Comparison of ENCODE assay signal across 29 mouse cellular contexts in genomic region chr19:36680322-36680721, GRCm38 (mm10). TPM values are rescaled to one million over a fixed set of nuclear protein-coding genes. Genes with fewer than 3 reads are reported as not detected.
DNase-seq lines count a peak whose midpoint lies in the region; ATAC-seq lines count a peak whose summit lies in the region.
"Had no signal": no experiment of that assay in that cellular context is flagged by ENCODE, and none has a peak within 500 bp of the region (broad histone marks: within the 10 kb centered on the region; RNA-seq: fewer than 3 reads in every experiment).

No protein-coding gene starts in this region.

- no peak for DNase-seq in heart, embryonic 10.5 days (ENCODE audit: low spot score)
- DNase-seq in heart, adult 9 months (ENCODE audit: low spot score in 2 of 2): no peak
- DNase-seq in heart, adult 18-20 months: no peak
- peak; percentile 44 for DNase-seq in 3T3-L1 (ENCODE audit: low read depth, low spot score)
- DNase-seq in brain, adult 2 months (ENCODE audit: low read depth, low spot score): peak; percentile 71
- no peak for DNase-seq in adrenal gland, adult 2 months
- DNase-seq: adrenal gland, adult 8-10 months; cerebellum, adult 9-10 months; cerebellum, postnatal 36 days; kidney, adult 9 months; kidney, postnatal 10 days; liver, embryonic 13.5 days; lung, adult 2 months; right cerebral cortex, postnatal 4 days; thymus, adult 18-20 months; thymus, postnatal 25 days had no signal

- peak overlapping the region; percentile 83; the same call in 1 of the 2 replicates for H3K27ac ChIP-seq in heart, embryonic 10.5 days
- H3K27ac ChIP-seq in heart, embryonic 16.5 days (ENCODE audit: low read length): peak overlapping the region; percentile 75
- H3K27ac ChIP-seq: forebrain, embryonic 13.5 days; hindbrain, postnatal 0 days; limb, embryonic 10.5 days; liver, embryonic 13.5 days; midbrain, embryonic 12.5 days; stomach, postnatal 0 days had no signal

- H3K36me3 ChIP-seq in heart, embryonic 10.5 days: no peaks in the 10 kb centered on the region
- no peaks in the 10 kb centered on the region for H3K36me3 ChIP-seq in heart, embryonic 16.5 days (ENCODE audit: control insufficient read depth, insufficient read depth)
- H3K36me3 ChIP-seq: hindbrain, embryonic 12.5 days; limb, embryonic 10.5 days; limb, embryonic 15.5 days; liver, embryonic 13.5 days; midbrain, embryonic 12.5 days; neural tube, embryonic 13.5 days had no signal

- H3K4me1 ChIP-seq in heart, embryonic 10.5 days: peaks cover 64% of the 10 kb centered on the region
- peaks cover 50% of the 10 kb centered on the region for H3K4me1 ChIP-seq in heart, embryonic 16.5 days (ENCODE audit: control insufficient read depth, insufficient read depth, low read length)

- WGBS in heart, embryonic 10.5 days: 37% methylated on average over 2 of the region's 2 CpGs
- 27% methylated on average over 2 of the region's 2 CpGs for WGBS in heart, embryonic 16.5 days

- no peaks in the 10 kb centered on the region for H3K9me3 ChIP-seq in heart, embryonic 10.5 days
- no peaks in the 10 kb centered on the region for H3K9me3 ChIP-seq in heart, embryonic 16.5 days (replicated peaks; ENCODE audit: control insufficient read depth, low read length)
- H3K9me3 ChIP-seq: forebrain, embryonic 13.5 days; hindbrain, embryonic 12.5 days; limb, embryonic 10.5 days; limb, embryonic 15.5 days; liver, embryonic 13.5 days; midbrain, embryonic 12.5 days; neural tube, embryonic 13.5 days had no signal

- H3K27me3 ChIP-seq in heart, embryonic 10.5 days (ENCODE audit: insufficient read depth, poor library complexity, severe bottlenecking): no peaks in the 10 kb centered on the region
- no peaks in the 10 kb centered on the region for H3K27me3 ChIP-seq in heart, embryonic 16.5 days (ENCODE audit: control insufficient read depth, insufficient read depth, low read length)
- H3K27me3 ChIP-seq: CH12.LX; forebrain, embryonic 13.5 days; hindbrain, embryonic 12.5 days; limb, embryonic 15.5 days; liver, embryonic 13.5 days; midbrain, embryonic 12.5 days; neural tube, embryonic 13.5 days had no signal

- no peak overlapping the region for H3K4me3 ChIP-seq in heart, embryonic 10.5 days
- H3K4me3 ChIP-seq in heart, embryonic 16.5 days (ENCODE audit: low read length): no peak overlapping the region
- H3K4me3 ChIP-seq: forebrain, embryonic 13.5 days; hindbrain, embryonic 12.5 days; limb, embryonic 10.5 days; limb, embryonic 15.5 days; liver, embryonic 13.5 days; midbrain, embryonic 12.5 days; neural tube, embryonic 13.5 days had no signal

- no peak overlapping the region for H3K4me2 ChIP-seq in heart, embryonic 16.5 days (ENCODE audit: low read depth, low read length)
- H3K4me2 ChIP-seq: forebrain, embryonic 13.5 days; hindbrain, embryonic 12.5 days; limb, embryonic 15.5 days; liver, embryonic 13.5 days; midbrain, embryonic 12.5 days; neural tube, embryonic 13.5 days had no signal

- H3K9ac ChIP-seq in heart, embryonic 16.5 days (ENCODE audit: low read length): no peak overlapping the region
- H3K9ac ChIP-seq: forebrain, embryonic 13.5 days; hindbrain, embryonic 12.5 days; limb, embryonic 15.5 days; liver, embryonic 13.5 days; midbrain, embryonic 12.5 days; neural tube, embryonic 13.5 days had no signal

- no peak for ATAC-seq in heart, embryonic 16.5 days (replicated peaks; ENCODE audit: extremely low read depth, insufficient read depth, low FRiP score)
- ATAC-seq: activated CD4-positive, CD25-positive, alpha-beta regulatory T cell, adult 4 months; forebrain, embryonic 13.5 days; hindbrain, postnatal 0 days had no signal

RNA-seq across cellular contexts. Expression of gene Ppp1r3c, which starts 56.1 kb away (rescaled TPM):
- polyA plus RNA-seq in heart, embryonic 10.5 days (2016; fragmentation: Nextera tagmentation; extraction: Ambion mirVana): 31.3 and 46.9 TPM in 2 replicates
- 105 and 117 TPM in 2 replicates for polyA plus RNA-seq in heart, embryonic 16.5 days (2015; fragmentation: Nextera tagmentation; extraction: Ambion mirVana)
- total RNA-seq in heart, adult 18-20 months (2021): 100 to 1,000 TPM; 159 to 201 TPM
- 10 to 100 TPM; 20.2 to 43.2 TPM for total RNA-seq in adrenal gland, adult 2 months (2021)
- 3.1 and 3.9 TPM in 2 replicates for polyA plus RNA-seq in adrenal gland, adult 2 months (2012; rRNA removed)
- total RNA-seq: CH12.LX; megakaryocyte, adult 5-6 weeks had no signal
- polyA plus RNA-seq: activated CD4-positive, CD25-positive, alpha-beta regulatory T cell, adult 4 months; C2C12 had no signal

Comparison
In these comparisons a context has a peak if more than half of its experiments do, and no peak if none do; other contexts are left out.
1. DNase-seq: peak in 3T3-L1 (single experiment) and brain, adult 2 months (single experiment); none in heart, embryonic 10.5 days (single experiment), heart, adult 9 months (0 of 2), heart, adult 18-20 months (0 of 2) and adrenal gland, adult 2 months (single experiment).